Mouse (Mus musculus): ENCODE measurements around the gene Col5a3.
A peak's percentile ranks its signal among the peaks of the same experiment; 100 is the strongest.

- TF ChIP-seq CTCF (IDR thresholded peaks at IDR 0.05; ENCODE audit: borderline replicate concordance, control insufficient read depth, extremely low read depth, insufficient read depth, low read length, poor library complexity) (peak; percentile 69; the same call in 1 of the 2 replicates), POLR2A (IDR thresholded peaks at IDR 0.05; ENCODE audit: control insufficient read depth, extremely low read depth, insufficient read depth, low read length, poor library complexity) (no peak)
Measured at GRCm38 (mm10) chr9:20861821-20862220, 47.0 kb upstream of the Col5a3 start.

Data from thymus, adult 2 months (tissue).